Mouse (Mus musculus) testis, adult 2 months (tissue): ENCODE data around the gene Chst1.

Experiments
- CTCF ChIP-seq: fragments of 200-500 bp; IDR thresholded peaks from 2 replicates; pipeline ENCODE4 v1.5.1; 2012; ENCODE audit warnings: low read depth, mild to moderate bottlenecking, inconsistent platforms, low read length, moderate library complexity; ENCODE audit not compliant: control insufficient read depth, insufficient read depth, insufficient replicate concordance
- POLR2A ChIP-seq: fragments of 200-500 bp; IDR thresholded peaks from 2 replicates; pipeline ENCODE4 v1.6.1; 2012; ENCODE audit warnings: low read depth, mild to moderate bottlenecking, inconsistent platforms, low read length, moderate library complexity; ENCODE audit not compliant: control insufficient read depth

- TF ChIP-seq POLR2A (no peak), CTCF (no peak)
Measured at GRCm38 (mm10) chr2:92603591-92603990, 4.1 kb downstream of the Chst1 start.
